Mouse (Mus musculus): ENCODE measurements around the gene Thsd4. TPM values are rescaled to one million over a fixed set of nuclear protein-coding genes. Genes with fewer than 3 reads are reported as not detected.

Gene Thsd4
- polyA plus RNA-seq, 1 experiment from 2014 or later, result 3.3 TPM

- ATAC-seq, result no peak
- no peaks in the 10 kb centered on the region for H3K36me3 ChIP-seq
- no peak overlapping the region for H3K4me3 ChIP-seq
- no peak overlapping the region for H3K4me2 ChIP-seq
- H3K9ac ChIP-seq, result no peak overlapping the region
- no peak overlapping the region for H3K27ac ChIP-seq
- no peaks in the 10 kb centered on the region for H3K9me3 ChIP-seq (replicated peaks)
- H3K4me1 ChIP-seq, result no peaks in the 10 kb centered on the region
- WGBS (ENCODE audit: insufficient replicate concordance), result 79% methylated on average over 8 of the region's 8 CpGs
- peaks cover 7% of the 10 kb centered on the region; the same call in 1 of the 2 replicates for H3K27me3 ChIP-seq (replicated peaks)
Observed at GRCm38 (mm10) chr9:60310741-60311317, 211.0 kb downstream of the Thsd4 start.

GRCm38 (mm10) chr9:60309786-60310711 lies 211.8 kb downstream of the Thsd4 start:
- no peak overlapping the region for H3K9ac ChIP-seq
- no peaks in the 10 kb centered on the region for H3K9me3 ChIP-seq (replicated peaks)
- no peak overlapping the region for H3K4me3 ChIP-seq
- no peak overlapping the region for H3K27ac ChIP-seq
- no peaks in the 10 kb centered on the region for H3K4me1 ChIP-seq
- 66% methylated on average over 16 of the region's 16 CpGs for WGBS (ENCODE audit: insufficient replicate concordance)
- ATAC-seq, result no peak
- H3K4me2 ChIP-seq, result no peak overlapping the region
- H3K27me3 ChIP-seq (replicated peaks), result peaks cover 7% of the 10 kb centered on the region; the same call in 1 of the 2 replicates
- H3K36me3 ChIP-seq, result no peaks in the 10 kb centered on the region

GRCm38 (mm10) chr9:60308182-60308581 lies 213.7 kb downstream of the Thsd4 start:
- no peak for ATAC-seq
- Histone ChIP-seq H3K4me2 (no peak overlapping the region), H3K27ac (no peak overlapping the region)

GRCm38 (mm10) chr9:60307469-60307868 lies 214.4 kb downstream of the Thsd4 start:
- WGBS (ENCODE audit: insufficient replicate concordance), result 60% methylated on average over 5 of the region's 5 CpGs
- Histone ChIP-seq H3K27me3 (replicated peaks) (peaks cover 7% of the 10 kb centered on the region; the same call in 1 of the 2 replicates), H3K27ac (no peak overlapping the region), H3K4me1 (no peaks in the 10 kb centered on the region), H3K4me3 (no peak overlapping the region), H3K9ac (no peak overlapping the region), H3K4me2 (no peak overlapping the region), H3K9me3 (replicated peaks) (no peaks in the 10 kb centered on the region), H3K36me3 (no peaks in the 10 kb centered on the region)
- ATAC-seq, result no peak

More at GRCm38 (mm10) chr9:60308182-60308581, 213.7 kb downstream of the Thsd4 start:
- H3K4me3 ChIP-seq, result no peak overlapping the region
- H3K9me3 ChIP-seq (replicated peaks), result no peaks in the 10 kb centered on the region
- 70% methylated on average over 4 of the region's 4 CpGs for WGBS (ENCODE audit: insufficient replicate concordance)
- no peak overlapping the region for H3K9ac ChIP-seq
- H3K36me3 ChIP-seq, result no peaks in the 10 kb centered on the region
- H3K4me1 ChIP-seq, result no peaks in the 10 kb centered on the region
- peaks cover 7% of the 10 kb centered on the region; the same call in 1 of the 2 replicates for H3K27me3 ChIP-seq (replicated peaks)

GRCm38 (mm10) chr9:60306241-60306640 lies 215.6 kb downstream of the Thsd4 start:
- H3K4me3 ChIP-seq, result no peak overlapping the region
- no peaks in the 10 kb centered on the region for H3K9me3 ChIP-seq (replicated peaks)
- no peaks in the 10 kb centered on the region for H3K4me1 ChIP-seq
- ATAC-seq, result no peak
- H3K27me3 ChIP-seq (replicated peaks), result peaks cover 7% of the 10 kb centered on the region; the same call in 1 of the 2 replicates
- H3K9ac ChIP-seq, result no peak overlapping the region
- no peak overlapping the region for H3K4me2 ChIP-seq
- no peaks in the 10 kb centered on the region for H3K36me3 ChIP-seq
- WGBS (ENCODE audit: insufficient replicate concordance), result 61% methylated on average over 4 of the region's 4 CpGs
- H3K27ac ChIP-seq, result no peak overlapping the region

- H3K27ac ChIP-seq, result no peak overlapping the region
- H3K9me3 ChIP-seq (replicated peaks), result no peaks in the 10 kb centered on the region
Observed at GRCm38 (mm10) chr9:60305204-60305840, 216.5 kb downstream of the Thsd4 start.

GRCm38 (mm10) chr9:60296276-60296675 lies 225.6 kb downstream of the Thsd4 start:
- H3K4me3 ChIP-seq, result no peak overlapping the region
- H3K36me3 ChIP-seq, result no peaks in the 10 kb centered on the region
- no peaks in the 10 kb centered on the region for H3K4me1 ChIP-seq
- 72% methylated on average over 2 of the region's 2 CpGs for WGBS (ENCODE audit: insufficient replicate concordance)
- H3K4me2 ChIP-seq, result no peak overlapping the region
- no peak overlapping the region for H3K27ac ChIP-seq
- H3K9ac ChIP-seq, result no peak overlapping the region
- no peaks in the 10 kb centered on the region for H3K9me3 ChIP-seq (replicated peaks)
- no peak for ATAC-seq
- 0 out of 2 replicates have a peak, but pooled peaks cover 4% of the 10 kb centered on the region for H3K27me3 ChIP-seq (replicated peaks)

More at GRCm38 (mm10) chr9:60305204-60305840, 216.5 kb downstream of the Thsd4 start:
- H3K9ac ChIP-seq, result no peak overlapping the region
- H3K36me3 ChIP-seq, result no peaks in the 10 kb centered on the region
- H3K4me1 ChIP-seq, result no peaks in the 10 kb centered on the region
- H3K27me3 ChIP-seq (replicated peaks), result peaks cover 7% of the 10 kb centered on the region; the same call in 1 of the 2 replicates
- H3K4me3 ChIP-seq, result no peak overlapping the region
- no peak overlapping the region for H3K4me2 ChIP-seq
- no peak for ATAC-seq
- WGBS (ENCODE audit: insufficient replicate concordance), result 75% methylated on average over 2 of the region's 2 CpGs

- ATAC-seq, result no peak
- Histone ChIP-seq H3K27me3 (replicated peaks) (peaks cover 4% of the 10 kb centered on the region; the same call in 1 of the 2 replicates), H3K27ac (no peak overlapping the region), H3K4me3 (no peak overlapping the region), H3K4me1 (no peaks in the 10 kb centered on the region), H3K36me3 (no peaks in the 10 kb centered on the region), H3K9me3 (replicated peaks) (no peaks in the 10 kb centered on the region), H3K9ac (no peak overlapping the region), H3K4me2 (no peak overlapping the region)
- WGBS (ENCODE audit: insufficient replicate concordance), result 71% methylated on average over 6 of the region's 6 CpGs
Observed at GRCm38 (mm10) chr9:60295199-60295598, 226.6 kb downstream of the Thsd4 start.

- no peaks in the 10 kb centered on the region for H3K36me3 ChIP-seq
- H3K27me3 ChIP-seq (replicated peaks), result peaks cover 4% of the 10 kb centered on the region; the same call in 1 of the 2 replicates
- WGBS (ENCODE audit: insufficient replicate concordance), result 60% methylated on average over 6 of the region's 6 CpGs
- no peaks in the 10 kb centered on the region for H3K4me1 ChIP-seq
- H3K4me2 ChIP-seq, result no peak overlapping the region
- no peaks in the 10 kb centered on the region for H3K9me3 ChIP-seq (replicated peaks)
- H3K27ac ChIP-seq, result no peak overlapping the region
- no peak overlapping the region for H3K9ac ChIP-seq
- no peak for ATAC-seq
- H3K4me3 ChIP-seq, result no peak overlapping the region
Observed at GRCm38 (mm10) chr9:60293129-60293528, 228.7 kb downstream of the Thsd4 start.

- no peak overlapping the region for H3K27ac ChIP-seq
- no peak overlapping the region for H3K4me3 ChIP-seq
- no peak for ATAC-seq
- H3K27me3 ChIP-seq (replicated peaks), result peaks cover 7% of the 10 kb centered on the region; the same call in 1 of the 2 replicates
- no peaks in the 10 kb centered on the region for H3K4me1 ChIP-seq
- WGBS (ENCODE audit: insufficient replicate concordance), result 70% methylated on average over 8 of the region's 8 CpGs
- H3K4me2 ChIP-seq, result no peak overlapping the region
- no peaks in the 10 kb centered on the region for H3K36me3 ChIP-seq
- no peak overlapping the region for H3K9ac ChIP-seq
- H3K9me3 ChIP-seq (replicated peaks), result no peaks in the 10 kb centered on the region
Observed at GRCm38 (mm10) chr9:60290780-60291179, 231.1 kb downstream of the Thsd4 start.

GRCm38 (mm10) chr9:60288789-60289188 lies 233.1 kb downstream of the Thsd4 start:
- WGBS (ENCODE audit: insufficient replicate concordance), result 73% methylated on average over 12 of the region's 12 CpGs

More at GRCm38 (mm10) chr9:60288789-60289188, 233.1 kb downstream of the Thsd4 start:
- no peak overlapping the region for H3K9ac ChIP-seq
- no peaks in the 10 kb centered on the region for H3K36me3 ChIP-seq
- H3K4me1 ChIP-seq, result no peaks in the 10 kb centered on the region
- H3K4me3 ChIP-seq, result no peak overlapping the region
- H3K27me3 ChIP-seq (replicated peaks), result peaks cover 6% of the 10 kb centered on the region; the same call in 1 of the 2 replicates
- ATAC-seq, result no peak
- no peak overlapping the region for H3K4me2 ChIP-seq
- H3K9me3 ChIP-seq (replicated peaks), result no peaks in the 10 kb centered on the region
- no peak overlapping the region for H3K27ac ChIP-seq
